ENCODE assay signal across 8 mouse cellular contexts in the genomic region with DNA sequence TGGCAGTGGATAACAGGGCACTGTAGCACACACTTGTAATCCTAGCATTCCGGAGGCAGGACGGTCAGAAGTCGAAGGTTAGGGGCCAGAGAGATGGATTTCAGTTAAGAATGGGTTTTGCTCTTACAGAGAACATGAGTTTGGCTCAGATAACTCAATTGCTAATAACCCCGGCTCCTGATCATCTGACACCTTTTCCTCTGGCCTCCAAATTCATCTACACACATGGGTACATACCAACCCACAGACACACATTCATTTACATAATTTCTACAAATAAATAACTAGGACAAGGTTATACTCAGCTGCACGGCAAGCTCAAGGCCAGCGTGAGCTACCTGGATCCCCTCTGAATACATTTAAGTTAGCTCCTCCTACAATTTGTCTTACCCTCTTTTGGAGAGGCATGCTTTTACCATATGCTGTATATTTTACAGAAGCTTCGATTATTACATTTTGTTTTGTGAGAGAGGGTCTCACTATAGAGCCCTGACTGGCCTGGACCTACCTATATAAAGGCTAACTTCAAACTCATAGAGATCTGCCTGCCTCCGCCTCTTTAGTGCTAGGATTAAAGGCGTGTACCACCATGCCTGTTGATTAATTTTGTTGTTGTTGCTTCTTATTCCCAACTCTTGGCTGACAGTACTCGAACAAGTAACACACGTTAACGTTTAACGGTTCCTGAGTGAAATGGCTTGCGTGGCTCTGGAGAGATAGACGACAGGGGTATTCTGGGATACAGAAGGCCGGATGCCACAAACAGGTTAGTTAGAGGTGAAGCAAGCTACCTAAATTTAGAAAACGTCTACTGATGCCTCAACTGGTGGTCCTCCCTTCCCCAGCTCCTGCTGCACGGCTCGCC. TPM values are rescaled to one million over a fixed set of nuclear protein-coding genes. Genes with fewer than 3 reads are reported as not detected.
DNase-seq lines count a peak whose midpoint lies in the region; ATAC-seq lines count a peak whose summit lies in the region.

No protein-coding gene starts in this region.

- peak overlapping the region; percentile 82 for H3K27ac ChIP-seq in kidney, embryonic 16.5 days (ENCODE audit: low read length)
- peak overlapping the region; percentile 67 for H3K27ac ChIP-seq in hindbrain, embryonic 13.5 days
- 0 out of 2 replicates have a peak overlapping the region, but pooled peaks have one; percentile 64 for H3K27ac ChIP-seq in midbrain, embryonic 12.5 days (replicated peaks)

- H3K4me1 ChIP-seq in kidney, embryonic 16.5 days (ENCODE audit: insufficient read depth, low read length) = peaks cover 11% of the 10 kb centered on the region
- peaks cover 15% of the 10 kb centered on the region for H3K4me1 ChIP-seq in hindbrain, embryonic 13.5 days (replicated peaks)
- peaks cover 14% of the 10 kb centered on the region for H3K4me1 ChIP-seq in midbrain, embryonic 12.5 days

- peak overlapping the region; percentile 69 for H3K4me2 ChIP-seq in kidney, embryonic 16.5 days (replicated peaks; ENCODE audit: low read depth, low read length)
- peak overlapping the region; percentile 69 for H3K4me2 ChIP-seq in hindbrain, embryonic 13.5 days
- peak overlapping the region; percentile 76 for H3K4me2 ChIP-seq in midbrain, embryonic 12.5 days (replicated peaks)

- H3K36me3 ChIP-seq in kidney, embryonic 16.5 days (ENCODE audit: insufficient read depth, low read length) = peaks cover 5% of the 10 kb centered on the region; the same call in 1 of the 2 replicates
- 0 out of 2 replicates have a peak, but pooled peaks cover 4% of the 10 kb centered on the region for H3K36me3 ChIP-seq in hindbrain, embryonic 13.5 days
- peaks cover 5% of the 10 kb centered on the region; the same call in 1 of the 2 replicates for H3K36me3 ChIP-seq in midbrain, embryonic 12.5 days

- peak overlapping the region; percentile 81 for H3K4me3 ChIP-seq in kidney, embryonic 16.5 days (ENCODE audit: low read length)
- peak overlapping the region; percentile 86 for H3K4me3 ChIP-seq in hindbrain, embryonic 13.5 days
- H3K4me3 ChIP-seq in midbrain, embryonic 12.5 days = peak overlapping the region; percentile 85

- no peaks in the 10 kb centered on the region for H3K27me3 ChIP-seq in kidney, embryonic 16.5 days (ENCODE audit: insufficient read depth, low read length)
- H3K27me3 ChIP-seq in hindbrain, embryonic 13.5 days = no peaks in the 10 kb centered on the region
- no peaks in the 10 kb centered on the region for H3K27me3 ChIP-seq in midbrain, embryonic 12.5 days

- no peak for DNase-seq in kidney, adult 11 months
- DNase-seq in c-Kit-negative CD71-positive TER-119-positive erythroid progenitor cells, embryonic 14.5 days (ENCODE audit: low read depth, low spot score) = peak; percentile 22
- DNase-seq in urinary bladder, postnatal 10 days (ENCODE audit: low spot score) = no peak
- no peak for DNase-seq in left cerebral cortex, postnatal 4 days
- no peak for DNase-seq in right cerebral cortex, postnatal 14 days

- ATAC-seq in kidney, embryonic 16.5 days (ENCODE audit: low FRiP score, low TSS enrichment) = 0 out of 2 replicates have a peak, but pooled peaks have one; percentile 26
- peak; percentile 59 for ATAC-seq in hindbrain, embryonic 13.5 days (ENCODE audit: low FRiP score)
- ATAC-seq in midbrain, embryonic 12.5 days (ENCODE audit: low FRiP score, low read depth) = peak; percentile 47

- 18% methylated on average over 19 of the region's 19 CpGs for WGBS in kidney, embryonic 16.5 days
- WGBS in hindbrain, embryonic 13.5 days = 25% methylated on average over 19 of the region's 19 CpGs
- 23% methylated on average over 19 of the region's 19 CpGs for WGBS in midbrain, embryonic 12.5 days

- peak overlapping the region; percentile 79 for H3K9ac ChIP-seq in kidney, embryonic 16.5 days (replicated peaks; ENCODE audit: low read length)
- H3K9ac ChIP-seq in hindbrain, embryonic 13.5 days = peak overlapping the region; percentile 84
- peak overlapping the region; percentile 79 for H3K9ac ChIP-seq in midbrain, embryonic 12.5 days (replicated peaks)

- no peaks in the 10 kb centered on the region for H3K9me3 ChIP-seq in kidney, embryonic 16.5 days (ENCODE audit: low read length)
- no peaks in the 10 kb centered on the region for H3K9me3 ChIP-seq in hindbrain, embryonic 13.5 days
- H3K9me3 ChIP-seq in midbrain, embryonic 12.5 days = no peaks in the 10 kb centered on the region

- intact Hi-C loops in left cerebral cortex, postnatal 4 days (cut with DNase I) = no loop called here

RNA-seq across cellular contexts. Expression of a gene that starts 0.7 kb away (rescaled TPM):
- polyA plus RNA-seq in kidney, embryonic 16.5 days (2015; fragmentation: Nextera tagmentation; extraction: Ambion mirVana) = 7.9 and 11.0 TPM in 2 replicates
- 3.5 and 5.0 TPM in 2 replicates for polyA plus RNA-seq in hindbrain, embryonic 13.5 days (2015; fragmentation: Nextera tagmentation; extraction: Ambion mirVana)
- 9.3 and 10.2 TPM in 2 replicates for polyA plus RNA-seq in midbrain, embryonic 12.5 days (2016; fragmentation: Nextera tagmentation; extraction: Ambion mirVana)
- total RNA-seq in left cerebral cortex, postnatal 4 days (2021) = 1 to 10 TPM; 5.6 to 7.9 TPM

RNA-seq across cellular contexts. Expression of a gene that starts 54.9 kb away (rescaled TPM):
- polyA plus RNA-seq in kidney, embryonic 16.5 days (2015; fragmentation: Nextera tagmentation; extraction: Ambion mirVana) = 4.9 and 6.2 TPM in 2 replicates
- polyA plus RNA-seq in hindbrain, embryonic 13.5 days (2015; fragmentation: Nextera tagmentation; extraction: Ambion mirVana) = 19.9 and 21.0 TPM in 2 replicates
- 7.7 and 7.9 TPM in 2 replicates for polyA plus RNA-seq in midbrain, embryonic 12.5 days (2016; fragmentation: Nextera tagmentation; extraction: Ambion mirVana)
- total RNA-seq in left cerebral cortex, postnatal 4 days (2021) = 100 to 1,000 TPM; 116 to 117 TPM
